Mouse (Mus musculus): ENCODE results near the gene Cacna2d1. TPM values are rescaled to one million over a fixed set of nuclear protein-coding genes. Genes with fewer than 3 reads are reported as not detected.

Gene Cacna2d1
- polyA plus RNA-seq (2016; fragmentation: Nextera tagmentation; extraction: Ambion mirVana), result 7.2 and 15.0 TPM in 2 replicates

- Histone ChIP-seq H3K27ac (peak within 1 kb of the TSS; percentile 91), H3K4me3 (peak within 1 kb of the TSS; percentile 63), H3K27me3 (ENCODE audit: insufficient read depth, poor library complexity, severe bottlenecking) (peaks cover 100% of the 10 kb centered on the region), H3K4me1 (replicated peaks) (peaks cover 22% of the 10 kb centered on the region), H3K9me3 (no peaks in the 10 kb centered on the region), H3K36me3 (no peaks in the 10 kb centered on the region)
- DNase-seq (ENCODE audit: low spot score), result peak; percentile 79
- under 1% methylated on average over 94 of the region's 120 CpGs for WGBS
Observed at GRCm38 (mm10) chr5:15934376-15935233, at the start of gene Cacna2d1. Gene Cacna2d1 (plus strand): TSS chr5:15934691.

- 73% methylated on average over 2 of the region's 2 CpGs for WGBS
- H3K4me3 ChIP-seq, result no peak overlapping the region
- DNase-seq (ENCODE audit: low spot score), result no peak
- H3K27ac ChIP-seq, result no peak overlapping the region
- no peaks in the 10 kb centered on the region for H3K9me3 ChIP-seq
- no peaks in the 10 kb centered on the region for H3K27me3 ChIP-seq (ENCODE audit: insufficient read depth, poor library complexity, severe bottlenecking)
- no peaks in the 10 kb centered on the region for H3K4me1 ChIP-seq (replicated peaks)
- H3K36me3 ChIP-seq, result no peaks in the 10 kb centered on the region
Observed at GRCm38 (mm10) chr5:15895098-15895497, 39.4 kb upstream of the Cacna2d1 start.

DNA sequence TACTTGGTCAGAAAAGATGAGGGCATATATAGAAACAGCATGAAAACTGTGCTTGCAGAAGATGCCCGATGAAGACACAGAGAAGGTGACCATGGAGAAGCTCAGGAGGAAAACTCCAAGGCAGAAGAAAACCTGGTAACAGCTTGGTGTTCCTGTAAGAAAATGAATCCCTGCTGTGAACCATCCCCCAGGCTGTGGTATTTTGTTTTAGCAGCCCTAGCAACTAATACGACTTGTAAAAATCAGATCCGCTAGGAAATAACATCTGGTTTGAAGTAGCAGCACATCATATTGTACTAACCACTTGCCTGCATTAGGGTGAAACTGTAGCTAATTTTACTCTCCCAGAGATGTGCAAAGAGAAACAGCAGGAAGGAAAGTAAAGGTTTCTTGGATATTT lies 37.8 kb upstream of the Cacna2d1 start:
- DNase-seq (ENCODE audit: low spot score), result no peak
- Histone ChIP-seq H3K36me3 (no peaks in the 10 kb centered on the region), H3K4me3 (no peak overlapping the region), H3K4me1 (replicated peaks) (no peaks in the 10 kb centered on the region), H3K27me3 (ENCODE audit: insufficient read depth, poor library complexity, severe bottlenecking) (no peaks in the 10 kb centered on the region), H3K9me3 (no peaks in the 10 kb centered on the region), H3K27ac (no peak overlapping the region)
- 69% methylated on average over 3 of the region's 3 CpGs for WGBS

DNA sequence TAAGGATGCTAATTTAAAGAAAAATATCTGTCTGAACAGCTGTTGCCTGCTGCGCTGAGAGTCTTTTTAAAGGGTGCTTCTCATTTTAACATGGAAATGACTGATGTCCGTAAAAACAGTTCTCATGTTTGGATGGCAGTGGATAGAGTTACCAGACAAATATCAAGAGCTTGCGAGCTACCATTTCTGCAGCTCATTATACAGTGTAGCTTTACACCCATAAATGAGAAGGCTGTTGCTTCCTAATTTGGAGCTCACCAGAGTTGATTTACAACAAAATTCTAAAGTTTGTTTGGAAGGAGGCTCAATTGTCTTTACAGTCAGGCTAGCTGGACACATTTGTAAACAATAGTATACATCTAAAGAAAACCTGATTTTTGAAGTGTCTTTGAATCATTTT lies 28.0 kb upstream of the Cacna2d1 start:
- no peaks in the 10 kb centered on the region for H3K4me1 ChIP-seq (replicated peaks)
- no peaks in the 10 kb centered on the region for H3K27me3 ChIP-seq (ENCODE audit: insufficient read depth, poor library complexity, severe bottlenecking)
- H3K36me3 ChIP-seq, result no peaks in the 10 kb centered on the region
- no peak overlapping the region for H3K27ac ChIP-seq
- H3K4me3 ChIP-seq, result no peak overlapping the region
- DNase-seq (ENCODE audit: low spot score), result no peak
- no peaks in the 10 kb centered on the region for H3K9me3 ChIP-seq
- WGBS, result 73% methylated on average over 3 of the region's 3 CpGs

GRCm38 (mm10) chr5:15914931-15915330 lies 19.6 kb upstream of the Cacna2d1 start:
- no peaks in the 10 kb centered on the region for H3K4me1 ChIP-seq (replicated peaks)
- H3K36me3 ChIP-seq, result no peaks in the 10 kb centered on the region
- no peak overlapping the region for H3K4me3 ChIP-seq
- DNase-seq (ENCODE audit: low spot score), result no peak
- H3K27me3 ChIP-seq (ENCODE audit: insufficient read depth, poor library complexity, severe bottlenecking), result peaks cover 16% of the 10 kb centered on the region
- no peak overlapping the region for H3K27ac ChIP-seq
- no peaks in the 10 kb centered on the region for H3K9me3 ChIP-seq
- 65% methylated on average over 1 of the region's 1 CpGs for WGBS

DNA sequence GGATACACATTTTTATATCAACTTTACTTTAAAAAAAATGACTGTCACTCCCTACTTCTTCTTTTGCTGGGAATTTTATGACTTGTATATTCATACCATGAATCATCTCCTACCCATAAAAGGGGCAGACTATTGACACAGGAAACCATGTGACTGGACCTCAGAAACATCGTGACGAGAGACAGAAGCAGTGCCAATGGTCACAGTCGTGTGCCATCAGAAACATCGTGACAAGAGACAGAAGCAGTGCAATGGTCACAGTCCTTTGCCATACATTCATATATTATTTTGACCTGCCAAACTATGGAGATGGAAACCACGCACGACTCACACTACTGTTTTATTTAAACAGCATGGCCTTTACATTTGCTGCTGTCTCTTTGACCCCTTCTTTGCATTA lies 6.0 kb upstream of the Cacna2d1 start:
- peaks cover 98% of the 10 kb centered on the region for H3K27me3 ChIP-seq (ENCODE audit: insufficient read depth, poor library complexity, severe bottlenecking)
- 36% methylated on average over 6 of the region's 6 CpGs for WGBS
- no peak for DNase-seq (ENCODE audit: low spot score)

DNA sequence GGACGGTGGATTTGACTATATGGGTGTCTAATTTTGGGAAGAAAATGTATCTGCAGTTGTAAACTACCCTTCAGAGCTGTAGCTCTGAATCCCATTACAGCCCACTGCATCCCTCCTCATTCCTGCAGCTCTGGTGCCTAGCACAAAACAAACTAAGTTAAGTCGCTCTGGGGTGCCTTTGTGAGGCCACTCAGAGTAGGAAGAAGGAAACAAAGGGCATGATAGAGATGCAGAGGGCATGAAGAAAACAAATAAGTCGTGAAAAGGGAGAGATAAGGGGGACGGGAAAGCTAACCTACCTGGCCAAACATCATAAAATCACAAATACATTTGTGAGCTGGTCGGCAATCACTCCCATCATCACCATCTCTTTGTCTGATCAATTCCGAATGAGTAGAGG lies 1.5 kb upstream of the Cacna2d1 start:
- Histone ChIP-seq H3K27ac (no peak overlapping the region), H3K9me3 (no peaks in the 10 kb centered on the region), H3K4me3 (no peak overlapping the region), H3K36me3 (no peaks in the 10 kb centered on the region), H3K27me3 (ENCODE audit: insufficient read depth, poor library complexity, severe bottlenecking) (peaks cover 98% of the 10 kb centered on the region), H3K4me1 (replicated peaks) (peaks cover 22% of the 10 kb centered on the region)
- 7% methylated on average over 6 of the region's 6 CpGs for WGBS
- DNase-seq (ENCODE audit: low spot score), result peak; percentile 6

More for the DNA sequence above, 6.0 kb upstream of the Cacna2d1 start:
- no peak overlapping the region for H3K27ac ChIP-seq
- H3K4me3 ChIP-seq, result no peak overlapping the region
- H3K36me3 ChIP-seq, result no peaks in the 10 kb centered on the region
- no peaks in the 10 kb centered on the region for H3K9me3 ChIP-seq
- 0 out of 2 replicates have a peak, but pooled peaks cover 1% of the 10 kb centered on the region for H3K4me1 ChIP-seq (replicated peaks)

DNA sequence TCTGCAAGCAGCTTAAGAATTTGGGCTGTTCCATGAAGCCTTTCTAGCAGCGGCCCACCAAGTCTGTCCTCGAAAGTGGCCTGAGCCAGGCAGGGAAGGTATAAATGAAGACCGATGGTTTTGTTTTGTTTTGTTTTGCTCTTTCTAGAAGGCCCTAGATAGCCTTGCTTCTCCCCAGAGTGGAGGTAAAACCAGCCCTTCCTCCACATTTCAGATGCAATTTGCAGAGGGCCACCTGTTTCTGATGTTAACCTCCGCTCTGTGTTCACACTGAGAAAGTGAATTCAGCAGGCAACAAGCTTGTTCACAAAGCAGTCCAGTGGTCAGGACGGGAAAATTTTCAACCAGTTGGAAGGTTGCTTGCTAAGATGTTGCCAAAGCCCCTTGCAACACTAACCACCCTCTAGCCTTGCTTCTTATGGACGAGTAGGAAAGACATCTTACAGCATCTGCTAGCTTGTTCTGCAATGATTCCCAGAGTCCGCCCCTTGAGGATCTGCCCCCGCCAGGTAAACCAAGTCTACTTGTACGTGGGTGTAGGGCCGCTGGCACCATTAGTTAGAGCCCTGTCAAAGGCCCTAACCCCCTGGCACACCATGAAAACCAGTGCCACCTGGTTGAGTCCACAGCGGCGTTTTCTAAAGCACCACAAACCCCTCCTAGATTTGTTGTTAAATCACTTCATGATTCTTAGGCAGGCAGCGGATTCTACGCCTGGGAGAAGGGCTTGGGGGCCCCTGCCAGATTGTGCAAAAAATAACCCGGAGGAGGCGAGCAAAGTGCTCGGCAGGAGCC lies 713 bp upstream of the Cacna2d1 start:
- peak overlapping the region; percentile 63 for H3K4me3 ChIP-seq
- peaks cover 99% of the 10 kb centered on the region for H3K27me3 ChIP-seq (ENCODE audit: insufficient read depth, poor library complexity, severe bottlenecking)
- peak overlapping the region; percentile 91 for H3K27ac ChIP-seq
- DNase-seq (ENCODE audit: low spot score), result peak; percentile 69
- peaks cover 22% of the 10 kb centered on the region for H3K4me1 ChIP-seq (replicated peaks)
- H3K36me3 ChIP-seq, result no peaks in the 10 kb centered on the region
- 3% methylated on average over 17 of the region's 17 CpGs for WGBS
- H3K9me3 ChIP-seq, result no peaks in the 10 kb centered on the region

- H3K27ac ChIP-seq, result peak overlapping the region; percentile 91
- WGBS, result under 1% methylated on average over 27 of the region's 27 CpGs
- peak overlapping the region; percentile 63 for H3K4me3 ChIP-seq
- H3K9me3 ChIP-seq, result no peaks in the 10 kb centered on the region
- H3K4me1 ChIP-seq (replicated peaks), result peaks cover 22% of the 10 kb centered on the region
- H3K27me3 ChIP-seq (ENCODE audit: insufficient read depth, poor library complexity, severe bottlenecking), result peaks cover 99% of the 10 kb centered on the region
- DNase-seq (ENCODE audit: low spot score), result no peak
- H3K36me3 ChIP-seq, result no peaks in the 10 kb centered on the region
Observed at GRCm38 (mm10) chr5:15935234-15935728, 790 bp downstream of the Cacna2d1 start.

- Histone ChIP-seq H3K9me3 (no peaks in the 10 kb centered on the region), H3K27ac (peak overlapping the region; percentile 91; the same call in 1 of the 2 replicates), H3K27me3 (ENCODE audit: insufficient read depth, poor library complexity, severe bottlenecking) (peaks cover 97% of the 10 kb centered on the region), H3K4me3 (peak overlapping the region; percentile 63), H3K36me3 (no peaks in the 10 kb centered on the region), H3K4me1 (replicated peaks) (peaks cover 22% of the 10 kb centered on the region)
- peak; percentile 15 for DNase-seq (ENCODE audit: low spot score)
- 25% methylated on average over 14 of the region's 14 CpGs for WGBS
Observed at GRCm38 (mm10) chr5:15935831-15936710, 1.6 kb downstream of the Cacna2d1 start.

- Histone ChIP-seq H3K9me3 (no peaks in the 10 kb centered on the region), H3K27me3 (ENCODE audit: insufficient read depth, poor library complexity, severe bottlenecking) (peaks cover 92% of the 10 kb centered on the region), H3K4me3 (no peak overlapping the region), H3K4me1 (replicated peaks) (no peaks in the 10 kb centered on the region), H3K36me3 (no peaks in the 10 kb centered on the region), H3K27ac (no peak overlapping the region)
- DNase-seq (ENCODE audit: low spot score), result no peak
- 59% methylated on average over 6 of the region's 6 CpGs for WGBS
Observed at GRCm38 (mm10) chr5:15941191-15941725, 6.8 kb downstream of the Cacna2d1 start.

- WGBS, result 77% methylated on average over 4 of the region's 4 CpGs
- Histone ChIP-seq H3K9me3 (no peaks in the 10 kb centered on the region), H3K36me3 (no peaks in the 10 kb centered on the region), H3K4me3 (no peak overlapping the region), H3K4me1 (replicated peaks) (no peaks in the 10 kb centered on the region), H3K27me3 (ENCODE audit: insufficient read depth, poor library complexity, severe bottlenecking) (peaks cover 84% of the 10 kb centered on the region), H3K27ac (no peak overlapping the region)
- no peak for DNase-seq (ENCODE audit: low spot score)
Observed at GRCm38 (mm10) chr5:15942051-15942450, 7.6 kb downstream of the Cacna2d1 start.
